Mouse (Mus musculus): ENCODE results near the gene Arhgap1. TPM values are rescaled to one million over a fixed set of nuclear protein-coding genes. Genes with fewer than 3 reads are reported as not detected.

Arhgap1 gene
- total RNA-seq, 2 experiments from 2014 or later = 22.1 to 26.5 TPM

DNA sequence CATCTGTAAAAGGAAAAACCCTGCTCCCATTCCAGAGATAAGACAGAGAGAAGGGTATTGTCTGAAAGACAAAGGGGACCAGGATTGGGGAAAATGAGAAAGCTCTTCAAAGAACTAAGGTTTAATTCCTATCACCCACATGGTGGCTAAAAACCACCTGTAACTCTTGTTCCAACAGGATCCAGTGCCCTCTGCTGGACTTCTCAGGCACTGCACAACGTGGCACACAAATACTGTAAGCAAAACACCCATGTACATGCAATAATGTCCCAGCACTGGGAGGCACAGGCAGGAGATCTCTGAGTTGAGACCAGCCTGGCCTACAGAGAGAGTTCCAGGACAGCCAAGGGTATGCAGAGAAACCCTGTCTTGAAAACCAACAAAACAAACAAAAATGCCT lies 2.9 kb upstream of the Arhgap1 start:
- peak; percentile 29 to 72 for DNase-seq

DNA sequence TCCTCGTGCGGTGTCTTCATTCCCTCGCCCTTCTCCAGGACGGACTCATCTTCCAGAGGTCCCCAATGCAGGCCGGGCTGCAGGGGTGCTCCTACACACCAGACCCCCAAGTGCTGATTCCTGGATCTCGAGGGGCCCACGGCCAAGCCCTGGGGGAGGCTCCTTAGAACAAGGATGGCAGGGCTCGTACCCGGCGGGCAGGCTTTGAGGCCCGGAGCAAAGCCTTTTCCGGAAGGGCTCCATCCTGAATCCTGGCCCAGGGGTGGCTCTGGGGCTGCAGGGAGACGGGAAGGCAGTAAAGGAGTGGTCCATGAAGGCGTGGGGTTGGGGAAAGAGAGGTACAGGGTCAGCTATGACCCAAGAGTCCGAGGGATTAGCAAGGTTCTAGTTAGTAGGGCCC lies 508 bp upstream of the Arhgap1 start:
- no peak for DNase-seq

DNA sequence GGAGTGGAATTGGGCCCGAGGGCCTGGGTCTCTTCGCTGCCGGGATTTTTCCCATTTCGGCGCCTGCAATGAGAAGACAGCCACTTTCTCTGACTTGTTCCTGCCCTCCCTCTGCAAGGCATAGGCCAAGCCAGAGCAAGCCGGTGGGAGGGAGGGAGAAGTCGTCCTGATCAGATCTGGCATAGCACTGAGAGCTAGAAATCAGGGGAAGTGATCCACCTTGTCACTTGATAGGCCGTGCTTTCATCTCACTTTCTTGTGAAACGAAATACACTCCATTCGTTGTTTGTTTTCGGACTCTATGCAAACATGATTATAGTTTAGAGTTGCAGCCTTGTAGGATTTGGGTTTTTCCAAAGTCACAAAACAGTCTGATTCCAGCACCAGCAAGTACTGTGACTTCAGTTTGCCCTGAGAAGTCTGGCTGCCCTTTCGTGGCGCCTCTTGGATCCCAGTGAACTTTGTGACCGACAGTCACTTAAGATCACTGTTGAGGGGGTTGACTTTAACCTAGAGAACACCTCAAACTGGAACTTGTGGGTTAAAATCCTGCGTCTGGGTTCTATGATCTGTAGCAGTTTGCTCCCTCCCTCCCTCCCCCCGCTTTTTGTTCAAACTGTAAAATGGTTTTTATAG lies 818 bp downstream of the Arhgap1 start:
- DNase-seq = no peak

DNA sequence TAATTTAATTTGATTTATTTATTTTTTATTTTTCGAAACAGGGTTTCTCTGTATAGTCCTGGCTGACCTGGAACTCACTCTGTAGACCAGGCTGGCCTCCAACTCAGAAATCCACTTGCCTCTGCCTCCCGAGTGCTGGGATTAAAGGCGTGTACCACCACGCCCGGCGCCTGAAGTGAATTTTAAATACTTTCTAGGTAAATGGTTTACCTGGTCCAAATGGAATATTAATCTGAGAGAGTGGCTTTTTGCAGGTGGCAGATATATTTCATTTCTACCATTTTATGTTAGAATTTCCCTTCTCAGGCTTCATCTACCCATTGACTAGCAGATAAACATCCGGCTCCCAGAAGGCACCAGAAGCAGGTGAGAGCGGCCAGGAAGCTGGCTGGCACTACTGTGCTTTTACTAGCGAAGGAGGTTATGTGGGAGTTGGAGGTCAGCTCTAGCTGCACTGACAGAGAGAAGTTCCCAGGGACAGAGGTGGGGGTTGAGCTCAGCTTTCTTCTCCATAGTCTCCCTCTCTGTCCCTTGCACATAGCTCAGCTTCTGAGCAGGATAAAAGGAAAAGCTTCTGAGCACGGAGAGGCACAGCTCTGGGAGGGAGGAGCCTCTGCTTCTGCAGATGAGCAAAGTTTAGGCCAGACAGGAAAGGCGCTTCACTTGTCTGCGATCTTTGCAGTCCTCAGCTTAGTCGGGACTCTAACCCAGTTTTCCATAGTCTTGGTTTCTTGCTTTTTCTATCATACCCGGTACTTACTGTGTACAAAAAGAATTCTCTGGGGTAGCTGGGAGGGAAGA lies 2.0 kb downstream of the Arhgap1 start:
- DNase-seq = no peak

DNA sequence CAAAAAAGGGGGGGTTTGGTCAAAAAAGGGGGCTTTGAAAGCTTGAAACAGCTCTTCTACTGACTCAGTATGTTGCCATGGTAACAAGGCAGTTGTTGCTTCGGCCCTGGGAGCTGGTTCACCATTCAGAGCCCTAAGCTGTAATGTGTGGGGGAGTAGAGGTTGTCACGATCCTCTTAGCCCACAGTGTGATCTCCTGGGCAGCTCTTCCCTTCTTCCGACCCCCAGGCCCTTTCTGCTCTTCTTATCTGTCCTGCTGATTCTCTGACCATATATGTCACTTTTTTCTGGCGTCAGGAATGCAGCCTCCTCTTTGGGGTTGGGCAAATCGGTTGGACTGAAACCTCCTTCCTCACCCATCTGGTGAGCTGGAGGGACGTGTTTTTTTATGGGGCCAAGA lies 3.2 kb downstream of the Arhgap1 start:
- DNase-seq = no peak

DNA sequence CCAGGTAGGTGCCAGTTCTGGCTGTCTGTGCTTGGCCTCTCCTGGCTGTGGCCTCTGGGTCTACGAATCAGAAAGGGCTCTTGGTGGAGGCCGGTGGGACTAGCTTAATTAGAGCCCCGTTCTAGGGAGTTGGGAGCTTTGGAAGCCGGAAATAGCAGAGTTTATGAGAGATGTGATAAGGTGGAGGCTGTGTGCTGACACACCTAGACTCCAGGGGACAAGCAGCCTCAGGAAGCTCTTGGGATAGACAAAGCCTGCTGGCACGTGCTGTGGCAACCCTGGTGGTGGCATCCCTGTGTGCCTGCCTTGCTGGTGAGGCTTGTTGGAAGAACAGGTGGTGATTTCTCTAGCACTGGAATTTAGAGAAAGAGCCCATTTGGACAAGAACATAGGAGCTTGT lies 5.7 kb downstream of the Arhgap1 start:
- DNase-seq = no peak

DNA sequence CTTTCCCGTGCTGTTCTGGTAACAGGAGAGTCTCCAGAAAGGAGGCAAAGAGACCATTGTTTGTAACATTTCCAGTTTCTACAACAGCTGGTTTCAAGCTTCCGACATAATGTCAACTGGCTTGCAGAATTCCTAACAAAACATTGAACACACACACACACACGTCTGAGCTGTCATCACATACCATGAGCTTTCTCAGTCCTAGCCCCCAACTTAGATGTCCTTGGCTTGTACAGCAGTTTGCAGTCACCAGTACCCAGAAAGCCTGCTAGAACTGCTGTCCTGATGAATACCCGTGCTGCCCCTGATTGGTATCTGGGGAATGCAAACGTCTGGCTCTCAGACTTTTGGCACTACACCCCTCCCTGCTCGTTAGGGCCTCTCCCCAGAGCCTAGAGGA lies 6.2 kb downstream of the Arhgap1 start:
- no peak for DNase-seq

DNA sequence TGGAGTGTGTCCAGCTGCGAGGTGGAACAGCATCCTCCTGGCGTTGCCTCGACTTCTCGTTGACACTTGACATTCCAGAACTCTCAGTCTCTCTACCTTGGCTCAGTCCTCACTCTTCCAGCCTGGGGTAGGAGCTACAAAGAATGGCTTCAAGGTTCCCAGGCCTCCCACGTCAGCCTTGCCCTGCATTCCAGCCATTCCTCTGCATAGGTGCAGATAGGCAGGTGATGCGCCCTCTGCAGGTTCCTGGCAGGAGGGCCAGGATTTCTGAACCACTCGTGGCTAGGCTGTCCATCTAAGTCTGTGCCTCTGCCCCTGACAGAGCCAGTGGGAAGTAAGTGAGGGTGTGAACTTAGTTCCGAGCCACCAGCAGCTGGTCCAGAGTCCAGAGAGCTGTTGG lies 7.1 kb downstream of the Arhgap1 start:
- no peak for DNase-seq

DNA sequence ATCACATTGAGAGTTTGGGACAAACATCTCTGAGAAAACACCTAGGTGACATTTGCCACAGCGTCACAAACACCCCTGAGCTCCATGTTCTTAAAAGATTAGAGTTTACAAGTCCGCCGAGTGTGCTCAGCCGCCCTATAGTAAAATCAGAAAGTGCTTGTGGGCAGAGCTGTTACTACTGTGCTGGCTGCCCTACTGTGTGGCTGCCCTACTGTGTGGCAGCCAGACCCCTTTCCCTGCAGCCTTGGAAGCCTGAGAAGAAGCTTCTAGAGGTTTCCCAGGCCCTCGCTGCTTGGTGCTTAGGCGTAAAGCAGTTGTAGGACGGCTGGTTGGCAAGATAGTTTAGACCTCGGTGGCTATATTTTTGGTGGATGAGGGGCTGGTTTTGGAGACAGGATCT lies 10.0 kb downstream of the Arhgap1 start:
- no peak for DNase-seq

DNA sequence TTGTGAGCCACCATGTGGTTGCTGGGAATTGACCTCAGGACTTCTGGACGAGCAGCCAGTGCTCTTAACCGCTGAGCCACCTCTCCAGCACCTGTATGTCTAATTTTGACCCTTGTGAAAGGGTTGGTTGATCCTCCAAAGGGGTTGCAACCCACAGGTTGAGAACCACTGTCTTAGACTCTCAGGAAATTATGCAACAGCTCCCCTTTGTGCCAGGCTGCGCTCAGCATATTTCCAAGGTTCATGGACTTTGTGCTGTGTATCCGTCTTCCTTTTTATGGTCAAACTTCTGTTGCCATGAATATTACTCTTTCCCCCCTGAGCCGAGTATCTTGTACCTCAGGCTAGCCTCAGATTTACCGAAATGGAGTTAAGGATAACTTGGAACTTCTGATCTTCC lies 11.3 kb downstream of the Arhgap1 start:
- DNase-seq = no peak

DNA sequence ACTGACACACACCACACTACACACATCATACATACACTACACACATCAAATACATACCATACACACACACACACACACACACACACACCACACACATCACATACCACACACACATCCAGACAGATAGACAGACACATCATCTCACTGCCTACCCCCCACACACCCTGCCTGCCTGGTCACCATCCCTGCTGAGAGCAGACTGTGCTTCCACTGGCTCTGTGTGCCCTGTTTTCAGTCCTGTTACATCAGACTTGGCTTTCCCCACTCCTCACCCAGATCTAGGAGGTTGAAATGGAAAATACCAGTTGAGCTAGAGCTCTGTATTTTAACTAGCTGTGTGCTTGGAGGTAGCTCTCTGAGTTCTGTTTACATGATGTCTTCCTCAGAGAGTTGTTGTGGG lies 15.1 kb downstream of the Arhgap1 start:
- DNase-seq = no peak

DNA sequence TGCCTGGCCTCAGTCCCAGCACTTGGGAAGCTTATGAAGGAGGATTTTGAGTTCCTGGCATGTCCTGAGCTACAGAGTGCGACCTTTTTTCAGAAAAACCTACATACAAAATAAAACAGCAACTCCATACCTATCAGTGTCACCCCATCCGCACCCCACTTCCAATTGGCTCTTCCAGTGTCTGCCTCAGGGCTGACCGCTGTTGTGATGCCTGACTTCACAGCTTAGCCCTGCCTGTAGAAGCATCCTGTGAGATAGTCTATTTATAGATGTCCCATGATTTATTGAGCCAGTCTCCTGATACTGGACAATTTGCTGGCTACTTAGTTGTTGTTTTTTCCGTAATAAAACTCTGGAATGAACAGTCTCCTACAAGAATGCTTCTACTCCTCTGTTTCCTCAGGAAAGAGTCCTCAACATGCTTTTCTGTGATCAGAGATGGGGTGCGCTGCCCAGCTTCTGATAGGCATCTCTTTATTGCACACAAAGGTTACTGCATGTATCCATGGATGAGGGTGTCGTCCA lies 16.8 kb downstream of the Arhgap1 start:
- no peak for DNase-seq

DNA sequence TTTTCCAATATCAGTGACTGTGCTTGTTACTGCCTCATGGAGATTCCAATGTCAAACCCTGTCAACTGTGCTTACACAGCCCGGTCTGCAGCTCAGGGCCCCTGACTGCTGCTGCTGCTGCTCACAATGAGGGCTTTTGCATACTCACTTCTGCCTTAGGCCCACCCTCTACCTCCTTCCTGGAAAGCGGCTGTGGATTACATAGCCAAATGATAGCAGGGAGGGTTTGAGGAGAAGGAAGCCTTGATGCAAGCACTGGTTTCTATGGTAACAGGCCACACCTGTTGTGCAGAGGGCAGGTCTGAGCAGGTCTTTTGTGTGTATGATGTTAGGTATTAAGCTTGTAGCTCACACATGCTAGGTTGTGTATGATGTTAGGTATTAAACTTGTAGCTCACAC lies 18.1 kb downstream of the Arhgap1 start:
- DNase-seq = no peak

DNA sequence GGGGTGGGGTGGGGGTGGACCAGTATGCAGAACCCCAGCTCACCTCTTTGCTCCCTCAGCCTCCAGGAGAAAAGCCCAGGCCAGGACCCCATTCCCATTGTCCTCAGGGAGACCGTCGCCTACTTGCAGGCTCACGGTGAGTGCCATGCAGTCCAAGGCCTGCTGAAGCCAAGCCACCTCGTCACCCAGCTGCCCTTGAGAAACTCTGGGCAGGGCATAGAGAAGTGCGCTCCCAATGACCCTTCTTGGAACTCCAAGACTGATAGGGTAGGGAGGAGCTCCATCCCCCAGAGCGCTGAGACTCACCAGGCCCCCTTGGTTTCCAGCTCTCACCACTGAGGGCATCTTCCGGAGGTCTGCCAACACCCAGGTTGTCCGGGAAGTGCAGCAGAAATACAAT lies 19.7 kb downstream of the Arhgap1 start:
- DNase-seq = no peak

DNA sequence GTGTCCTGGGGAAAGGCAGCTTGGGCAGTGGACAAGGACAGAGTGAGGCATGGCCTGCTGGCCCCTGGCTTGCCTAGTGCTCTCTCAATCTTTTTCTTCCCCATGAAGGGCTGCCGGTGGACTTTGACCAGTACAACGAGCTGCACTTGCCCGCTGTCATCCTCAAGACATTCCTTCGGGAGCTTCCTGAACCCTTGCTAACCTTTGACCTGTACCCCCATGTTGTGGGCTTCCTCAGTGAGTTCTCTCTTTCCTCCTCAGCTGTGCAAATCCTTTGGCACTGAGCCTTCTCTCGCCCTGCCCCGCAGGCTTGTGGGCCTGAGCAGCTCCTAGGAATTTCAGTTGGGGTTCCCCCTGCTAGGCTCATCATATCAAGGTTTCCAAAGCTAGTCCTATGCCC lies 20.4 kb downstream of the Arhgap1 start:
- DNase-seq = no peak

DNA sequence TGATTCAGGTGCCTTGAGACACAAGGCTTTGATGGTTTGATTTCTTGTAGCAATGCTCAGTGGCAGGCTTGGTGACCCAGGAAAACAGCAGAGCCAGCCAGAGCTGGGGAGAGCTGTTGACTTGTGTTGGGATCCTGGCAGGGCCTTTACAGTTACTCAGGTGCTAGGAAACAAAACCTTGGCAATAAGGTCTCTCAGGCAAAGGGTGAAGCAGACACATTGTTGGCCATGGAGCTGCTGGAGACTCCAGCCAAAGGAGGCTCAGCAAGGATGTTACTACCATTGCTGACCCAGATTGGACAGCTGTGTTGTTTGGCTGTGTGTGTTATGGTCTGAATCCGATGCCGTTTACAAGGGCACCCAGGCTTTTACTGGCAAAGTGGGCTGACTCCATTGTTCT lies 23.9 kb downstream of the Arhgap1 start:
- DNase-seq = peak in 1 of 2 experiments; percentile 34

DNA sequence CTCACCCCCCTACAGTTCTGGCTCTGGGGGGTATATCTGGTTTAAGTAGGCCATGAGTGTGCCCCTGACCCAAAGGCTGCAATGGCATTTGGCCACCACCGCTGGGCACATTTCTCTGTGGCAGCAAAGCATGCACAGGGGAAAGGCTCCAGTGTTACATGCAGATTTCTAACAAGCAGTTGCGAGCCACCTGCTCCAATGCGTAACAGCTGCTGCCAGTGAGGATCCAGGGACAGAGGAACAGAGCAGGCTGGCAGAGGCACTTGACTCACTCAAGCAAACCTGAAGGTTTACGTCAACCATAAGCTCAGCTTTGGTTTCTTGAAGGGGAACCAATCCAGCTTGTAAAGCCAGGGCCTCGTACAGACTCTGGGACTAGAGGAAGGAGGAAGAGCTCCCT lies 25.2 kb downstream of the Arhgap1 start:
- DNase-seq = no peak

DNA sequence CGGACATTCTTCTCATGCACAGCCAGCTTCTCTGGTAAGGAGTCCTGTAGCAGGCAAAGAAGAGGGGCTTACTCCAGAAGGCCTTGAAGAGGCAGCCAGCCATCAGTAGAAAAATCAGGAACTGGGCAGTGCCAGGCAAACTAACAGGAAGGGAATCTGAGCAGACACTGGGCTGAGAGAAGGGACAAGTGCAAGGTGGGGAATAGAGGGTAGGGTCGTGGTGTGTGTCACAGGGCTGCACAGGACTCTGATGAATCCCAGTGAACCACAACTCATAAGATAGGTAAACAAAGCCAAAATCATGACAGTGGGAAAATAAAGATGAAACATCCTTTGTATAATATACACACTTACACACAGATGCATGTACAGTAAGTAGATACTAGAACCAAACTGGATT lies 26.8 kb downstream of the Arhgap1 start:
- DNase-seq = no peak

DNA sequence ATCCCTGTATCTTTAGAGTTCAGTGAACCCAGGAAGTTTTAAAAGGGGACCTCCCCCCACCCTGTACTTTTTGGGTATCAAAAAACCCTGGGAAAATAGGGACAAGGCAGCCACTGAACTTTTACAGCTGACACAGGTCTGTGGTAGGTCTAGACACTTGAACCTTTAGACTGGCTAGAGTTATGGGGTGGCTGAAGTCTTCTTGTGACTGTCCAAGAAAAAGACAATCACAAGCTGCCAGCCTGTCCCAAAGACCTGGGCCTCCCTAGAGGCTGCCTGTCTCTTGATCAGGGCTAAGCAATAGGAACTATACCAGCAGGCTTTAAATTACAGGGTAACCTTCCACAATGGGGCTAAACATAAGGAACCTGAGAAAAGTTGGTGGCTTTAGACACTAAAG lies 27.3 kb downstream of the Arhgap1 start:
- DNase-seq = no peak

DNA sequence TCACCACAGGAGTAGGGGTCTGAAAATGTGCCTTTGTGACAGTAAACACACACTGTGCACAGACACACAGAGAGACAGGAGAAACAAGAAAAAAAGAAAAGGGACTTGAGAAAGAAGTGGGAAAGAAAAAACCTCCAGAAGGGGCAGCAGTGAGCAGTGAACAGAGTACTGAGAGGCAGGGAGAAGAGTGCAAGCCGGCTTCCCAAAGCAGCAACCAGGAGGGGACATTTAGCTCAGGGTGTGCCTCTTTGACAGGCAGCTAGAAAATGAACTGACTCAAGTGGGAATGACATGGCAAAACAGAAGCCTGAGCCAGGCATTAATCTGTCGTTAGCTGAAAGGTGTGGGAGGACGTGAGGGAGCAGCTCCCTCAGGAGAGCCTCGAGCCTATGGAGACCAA lies 33.2 kb downstream of the Arhgap1 start:
- DNase-seq = peak; percentile 45 to 66

DNA sequence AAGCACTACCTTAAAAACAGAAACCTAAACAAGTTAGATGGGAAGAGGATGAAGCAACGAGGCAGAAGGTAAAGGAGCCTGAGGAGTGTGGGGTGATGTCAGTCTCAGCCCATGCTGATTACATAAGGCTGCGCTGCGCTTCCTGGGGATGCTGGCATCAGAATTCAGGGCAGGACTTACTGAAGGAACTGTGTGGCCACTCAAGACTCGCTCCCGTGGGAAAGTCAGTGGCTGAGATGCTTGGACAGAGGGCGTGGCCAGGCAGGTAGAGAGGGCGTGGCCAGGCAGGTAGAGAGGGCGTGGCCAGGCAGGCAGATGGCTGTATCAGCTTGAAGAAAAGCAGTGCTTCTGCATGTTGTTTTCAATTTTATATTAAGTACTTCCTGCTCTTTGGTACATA lies 34.3 kb downstream of the Arhgap1 start:
- DNase-seq = no peak

DNA sequence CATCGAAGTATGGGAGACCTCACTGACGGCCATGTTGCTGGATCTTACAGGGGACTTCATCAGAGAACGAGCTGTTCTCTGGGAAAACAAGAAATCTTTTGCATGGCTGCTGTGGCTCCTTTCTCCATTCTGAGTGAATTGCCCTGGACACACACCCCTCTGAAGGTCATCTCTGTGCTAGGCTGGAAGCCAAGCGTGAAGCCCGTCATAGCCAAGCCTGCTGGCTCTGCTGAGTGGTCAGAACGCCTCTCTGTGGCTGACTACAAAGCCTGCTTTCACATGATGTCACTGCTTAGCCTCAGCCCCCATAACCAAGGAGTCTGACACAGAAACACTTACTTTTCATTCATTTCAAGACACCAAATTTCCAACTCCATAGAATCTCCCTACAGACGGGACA lies 39.8 kb downstream of the Arhgap1 start:
- DNase-seq = peak; percentile 78 to 83

DNA sequence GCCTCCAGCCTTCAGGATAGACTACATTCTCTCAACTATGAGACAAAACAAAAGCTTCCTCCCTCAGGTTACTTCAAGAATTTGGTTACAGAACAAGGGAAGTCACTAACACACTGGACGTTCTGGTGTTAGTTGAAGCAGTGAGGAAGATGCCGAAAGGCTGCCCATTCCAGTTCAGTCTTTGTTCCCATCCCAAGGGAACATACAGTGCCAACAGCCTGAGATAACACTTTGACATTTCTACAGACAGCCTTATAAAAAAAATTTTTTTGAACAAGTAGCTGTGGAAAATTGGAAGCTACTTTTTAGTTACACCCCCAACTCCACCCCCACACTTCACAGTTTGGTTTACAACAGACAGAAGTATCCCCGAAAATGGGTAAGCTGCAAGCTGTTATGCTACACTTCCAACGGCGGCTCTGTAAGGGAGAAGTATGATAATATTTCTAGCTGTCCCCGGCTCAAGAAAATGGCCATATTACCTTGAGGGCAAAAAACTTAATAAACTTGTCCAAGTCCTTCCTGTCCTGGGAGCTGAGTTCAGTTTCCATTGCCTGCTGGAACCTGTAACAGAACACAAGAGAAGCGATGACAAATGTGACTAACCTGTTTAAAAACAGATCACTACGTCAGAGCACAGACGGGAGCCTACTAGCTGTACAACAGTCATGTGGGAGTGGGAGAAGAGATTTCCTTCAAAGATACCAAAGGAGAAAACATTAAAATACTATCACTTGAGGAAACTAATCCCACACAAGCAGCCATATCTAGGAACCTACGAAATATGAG lies 46.0 kb downstream of the Arhgap1 start:
- peak; percentile 46 to 48 for DNase-seq

Data from heart, adult 18-20 months (tissue).